Mouse (Mus musculus) right cerebral cortex, postnatal 10 days (tissue): ENCODE measurements around the gene Mdm2.
"Not testable (repeated sequence)": the region's sequence is repeated elsewhere in the genome, so short reads cannot be mapped to it uniquely, and the experiment has no call there.

ENCODE experiments used
- DNase-seq, 2 experiments: peaks; one replicate each; pipeline ENCODE4 v3.0.0; 2021; ENCODE audit warnings: low spot score in 2 of 2

Gene Mdm2

DNA sequence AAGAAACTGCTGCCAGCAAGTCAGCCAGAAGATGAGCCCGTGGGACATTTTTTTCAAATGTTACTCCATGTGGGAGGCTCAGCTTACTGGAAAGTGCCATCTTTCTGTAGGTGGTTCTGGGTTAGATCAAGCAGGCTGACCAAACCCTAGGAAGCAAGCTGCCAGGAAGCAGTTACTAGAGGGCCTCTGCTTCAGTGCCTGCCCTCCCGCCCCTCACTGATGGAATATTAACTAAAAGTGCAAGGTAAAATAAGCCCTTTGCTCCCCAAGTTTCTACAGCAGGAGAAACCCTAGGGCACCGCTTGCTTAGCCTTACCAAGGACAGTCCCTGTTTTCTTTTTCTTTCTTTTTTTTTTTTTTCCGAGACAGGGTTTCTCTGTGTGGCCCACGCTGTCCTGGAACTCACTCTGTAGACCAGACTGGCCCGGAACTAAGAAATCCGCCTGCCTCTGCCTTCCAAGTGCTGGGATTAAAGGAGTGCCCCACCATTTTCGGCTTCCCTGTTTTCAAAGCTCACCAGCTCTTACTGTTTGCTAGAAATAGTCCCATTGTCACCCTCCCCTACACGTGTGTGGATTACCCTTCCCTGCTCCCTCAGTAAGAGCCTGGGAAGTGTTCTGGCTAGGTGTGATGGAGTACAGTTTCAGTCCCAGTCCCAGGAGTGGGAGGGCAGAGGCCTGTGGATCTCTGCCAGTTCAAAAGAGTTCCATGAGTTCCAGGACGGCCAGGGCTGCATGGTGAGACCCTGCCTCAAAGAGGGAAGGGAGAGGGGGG lies 37.9 kb upstream of the Mdm2 start:
- DNase-seq: no peak

DNA sequence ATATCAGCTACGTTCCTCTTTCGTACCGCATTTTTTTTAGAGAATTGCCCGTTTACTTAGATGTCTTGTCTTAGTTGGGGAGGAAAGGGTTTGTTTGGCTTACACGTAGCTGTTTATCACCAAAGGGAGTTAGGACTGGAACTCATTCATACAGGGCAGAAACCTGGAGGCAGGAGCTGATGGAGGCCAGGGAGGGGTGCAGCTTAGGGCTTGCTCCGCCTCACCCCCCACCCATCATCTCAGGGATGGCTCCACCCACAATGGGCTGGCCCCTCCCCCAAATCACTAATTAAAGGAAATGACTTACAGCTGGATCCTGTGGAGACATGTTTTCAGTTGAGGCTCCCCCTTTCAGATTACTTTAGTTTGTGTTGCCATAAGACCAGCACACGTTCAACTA lies 37.2 kb upstream of the Mdm2 start:
- DNase-seq: no peak

DNA sequence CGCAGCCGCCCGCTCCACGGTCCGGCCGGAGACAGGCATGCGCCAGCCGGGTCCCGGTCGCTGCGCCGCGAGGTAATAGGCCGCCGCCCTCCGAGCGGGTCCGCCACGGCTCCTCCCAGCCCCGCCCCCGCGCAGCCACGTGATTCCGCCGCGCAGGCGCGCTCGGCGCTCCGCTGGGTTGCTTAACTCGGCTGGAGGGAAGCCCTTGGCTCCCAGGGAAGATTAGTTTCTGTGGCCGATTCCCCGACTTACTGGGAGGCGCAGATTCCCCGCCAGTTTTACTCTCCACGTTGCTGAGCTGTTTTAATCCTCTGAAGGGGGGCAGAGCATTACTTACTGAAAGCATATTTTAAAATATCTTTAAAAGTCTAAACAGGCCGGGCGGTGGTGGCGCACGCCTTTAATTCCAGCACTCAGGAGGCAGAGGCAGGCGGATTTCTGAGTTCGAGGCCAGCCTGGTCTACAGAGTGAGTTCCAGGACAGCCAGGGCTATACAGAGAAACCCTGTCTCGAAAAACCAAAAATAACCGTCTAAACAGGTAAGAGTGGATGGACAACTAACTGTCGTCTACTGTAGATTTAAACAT lies 35.8 kb upstream of the Mdm2 start, which contains the start of gene Slc35e3:
Gene Slc35e3 (minus strand): TSS at position 69 of the 587 bp plus-strand sequence.
- peak; percentile 95 to 97 for DNase-seq

DNA sequence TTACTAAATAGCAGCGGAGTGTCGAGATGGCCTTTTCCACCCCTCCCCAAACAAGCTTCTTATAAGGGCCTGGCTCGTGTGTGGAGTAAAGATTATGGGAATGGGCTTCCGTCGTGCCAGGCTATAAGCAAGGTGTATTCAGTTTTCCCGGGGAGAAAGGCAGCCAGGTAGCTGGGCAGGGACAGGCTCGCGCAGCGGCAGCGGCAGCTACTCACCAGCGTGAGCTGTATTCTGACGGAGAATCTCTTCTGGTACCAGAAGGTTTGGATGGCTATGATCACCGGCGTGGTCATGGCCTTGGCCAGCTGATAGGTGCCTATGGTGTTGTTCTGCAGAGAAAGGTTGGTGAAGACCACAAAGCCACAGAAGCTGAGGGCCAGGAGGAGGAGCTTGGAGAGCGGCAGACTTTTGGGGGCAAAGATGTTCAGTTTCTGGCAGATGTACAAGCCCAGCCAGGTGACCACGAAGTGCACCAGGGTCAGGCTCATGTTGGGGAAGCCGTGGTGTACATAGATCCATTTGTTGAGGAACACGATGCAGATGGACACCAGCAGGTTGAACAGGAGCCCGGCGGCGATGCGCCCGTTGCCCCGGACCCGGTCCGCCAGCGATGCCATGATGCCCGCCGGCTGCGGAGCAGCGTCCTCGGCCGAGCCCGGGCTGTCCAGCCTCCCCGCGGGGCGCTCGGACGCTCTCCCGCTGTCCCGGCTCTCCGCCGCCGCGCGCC lies 35.2 kb upstream of the Mdm2 start:
- DNase-seq: not testable (repeated sequence)

DNA sequence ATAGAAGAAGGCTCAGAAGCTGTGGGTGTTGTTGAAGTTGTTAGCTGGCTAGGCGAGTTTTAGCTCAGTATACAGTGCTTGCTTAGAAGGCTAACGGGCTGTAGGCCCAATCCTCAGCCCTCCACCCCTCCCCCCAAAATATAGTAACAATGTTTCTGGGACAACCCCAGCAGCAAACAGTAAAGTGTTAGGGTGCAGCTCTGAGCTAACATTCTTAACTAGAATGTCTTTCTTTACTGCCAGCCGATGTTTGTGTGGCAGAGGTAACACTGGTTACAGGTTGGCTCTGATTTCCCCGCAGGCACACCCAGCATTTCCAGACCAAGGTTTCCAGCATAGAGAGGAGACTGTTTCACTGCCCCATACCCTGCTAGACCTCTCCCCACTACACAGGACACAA lies 33.4 kb upstream of the Mdm2 start:
- DNase-seq: no peak

DNA sequence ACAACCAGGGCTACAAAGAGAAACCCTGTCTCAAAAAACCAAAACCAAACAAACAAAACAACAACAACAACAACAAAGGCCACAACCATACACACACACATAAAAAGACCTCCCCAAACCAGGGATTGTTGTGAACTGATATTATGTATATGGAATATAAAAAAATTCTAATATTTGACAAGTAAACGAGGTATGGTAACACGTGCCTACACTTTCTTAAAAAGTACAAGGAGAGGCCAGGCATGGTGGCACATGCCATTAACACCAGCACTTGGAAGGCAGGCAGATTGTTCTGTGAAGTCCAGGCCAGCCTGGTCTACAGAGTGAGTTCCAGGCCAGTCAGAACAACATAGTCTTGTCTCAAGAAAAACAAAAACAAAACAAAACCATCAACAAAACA lies 32.6 kb upstream of the Mdm2 start:
- no peak for DNase-seq

DNA sequence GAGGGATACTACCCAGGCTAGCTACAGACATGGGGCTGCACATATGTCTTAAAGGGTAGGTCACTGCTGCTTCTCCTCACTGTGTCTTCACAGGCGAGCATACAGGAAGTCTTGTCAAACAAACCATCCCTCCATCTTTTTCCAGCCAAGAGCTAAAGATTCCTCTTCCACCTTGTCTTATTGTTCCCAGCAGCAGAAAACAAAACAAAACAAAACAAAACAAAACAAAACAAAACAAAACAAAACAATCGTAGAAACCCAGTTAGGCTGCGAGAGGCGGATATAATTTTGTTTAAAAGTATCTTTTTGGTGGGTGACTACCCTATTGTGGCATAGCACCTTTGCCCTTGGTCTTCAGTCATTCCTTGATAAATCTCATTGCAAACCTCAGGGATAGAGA lies 32.1 kb upstream of the Mdm2 start:
- no peak for DNase-seq

DNA sequence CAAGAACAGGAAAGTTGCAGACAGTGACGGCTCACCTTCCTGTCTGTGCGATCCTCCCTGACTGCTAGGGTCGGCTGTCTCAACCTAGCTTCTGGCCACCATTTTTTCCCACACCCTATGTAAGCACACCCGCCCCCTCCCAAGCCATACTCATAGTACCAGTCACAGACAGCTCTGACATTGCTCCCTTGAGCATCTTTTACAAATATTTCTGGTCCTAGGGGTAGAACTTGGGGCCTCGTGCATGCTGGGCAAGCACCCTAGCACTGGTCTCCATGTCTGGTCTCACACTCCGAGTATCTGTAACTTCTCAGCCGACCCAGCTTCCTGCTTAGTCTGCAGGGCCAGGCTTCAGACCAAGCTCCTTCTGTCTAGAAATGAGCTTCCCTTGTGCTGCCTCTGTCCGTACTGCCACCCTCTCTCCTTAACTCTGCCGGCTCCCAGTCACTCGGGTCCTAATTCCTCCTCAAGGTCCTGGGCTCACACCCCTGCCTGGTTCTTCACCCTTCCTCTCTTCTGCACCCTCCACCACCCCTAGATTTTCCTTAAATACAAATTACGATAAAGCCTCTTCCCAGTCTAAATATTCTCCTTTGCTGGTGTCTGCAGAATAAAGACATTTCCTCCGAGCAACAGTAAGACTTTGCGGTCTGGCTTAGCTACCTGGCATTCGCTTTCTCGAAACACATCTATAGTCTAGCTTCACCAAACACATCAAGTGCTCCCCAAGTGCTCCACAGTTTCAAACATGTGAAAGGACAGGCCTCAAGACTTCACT lies 31.3 kb upstream of the Mdm2 start:
- DNase-seq: no peak

DNA sequence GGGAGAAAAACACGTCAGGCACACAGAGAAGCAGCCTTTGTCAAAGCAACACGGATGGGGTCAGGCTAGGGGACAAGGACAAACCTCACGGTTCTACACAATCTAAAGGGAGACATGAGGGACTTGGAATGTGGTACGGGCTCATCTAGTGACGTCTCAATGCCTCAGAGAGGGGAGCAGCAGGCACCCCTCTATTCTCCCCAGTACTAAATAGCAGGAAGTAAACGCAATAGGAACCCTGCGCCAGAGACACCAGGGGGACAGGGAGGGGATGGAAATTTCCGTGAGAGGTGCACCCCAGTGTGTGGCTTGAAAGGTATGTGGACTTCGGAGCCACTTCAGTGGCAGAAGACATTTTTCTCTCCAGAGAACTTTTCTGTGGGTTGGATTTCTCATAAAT lies 30.4 kb upstream of the Mdm2 start:
- no peak for DNase-seq

DNA sequence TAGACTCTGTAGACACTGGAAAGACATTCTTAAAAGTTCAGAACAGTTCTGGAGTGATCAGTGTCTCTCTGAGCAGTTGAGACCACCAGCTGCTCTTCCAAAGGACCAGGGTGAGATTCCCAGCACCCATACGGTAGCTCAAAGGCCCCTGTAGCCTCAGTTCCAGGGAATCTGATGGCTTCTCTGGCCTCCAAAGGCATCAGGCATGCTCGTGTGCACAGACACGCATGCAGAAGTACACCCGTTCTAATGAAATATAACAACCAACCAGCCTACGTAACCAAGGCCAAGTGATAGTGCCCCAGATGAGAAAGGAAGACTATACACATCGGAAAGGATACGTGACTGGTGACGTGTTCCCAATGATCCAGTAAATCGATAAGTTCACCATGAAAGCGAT lies 29.6 kb upstream of the Mdm2 start:
- DNase-seq: no peak

DNA sequence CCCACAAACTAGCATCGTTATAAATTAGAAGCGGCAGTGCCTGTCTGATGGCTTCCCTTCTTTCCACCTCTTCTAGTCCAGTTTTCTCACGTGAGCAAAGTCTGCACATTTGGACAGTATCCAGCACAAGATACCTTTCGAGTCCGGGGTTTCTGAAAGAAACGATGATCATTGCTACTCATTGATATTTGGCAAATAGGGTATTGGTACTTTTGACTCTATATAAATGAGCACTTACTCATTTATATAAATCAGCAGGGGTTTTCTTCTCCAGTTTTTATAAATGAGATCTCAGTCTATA lies 29.0 kb upstream of the Mdm2 start:
- DNase-seq: no peak

DNA sequence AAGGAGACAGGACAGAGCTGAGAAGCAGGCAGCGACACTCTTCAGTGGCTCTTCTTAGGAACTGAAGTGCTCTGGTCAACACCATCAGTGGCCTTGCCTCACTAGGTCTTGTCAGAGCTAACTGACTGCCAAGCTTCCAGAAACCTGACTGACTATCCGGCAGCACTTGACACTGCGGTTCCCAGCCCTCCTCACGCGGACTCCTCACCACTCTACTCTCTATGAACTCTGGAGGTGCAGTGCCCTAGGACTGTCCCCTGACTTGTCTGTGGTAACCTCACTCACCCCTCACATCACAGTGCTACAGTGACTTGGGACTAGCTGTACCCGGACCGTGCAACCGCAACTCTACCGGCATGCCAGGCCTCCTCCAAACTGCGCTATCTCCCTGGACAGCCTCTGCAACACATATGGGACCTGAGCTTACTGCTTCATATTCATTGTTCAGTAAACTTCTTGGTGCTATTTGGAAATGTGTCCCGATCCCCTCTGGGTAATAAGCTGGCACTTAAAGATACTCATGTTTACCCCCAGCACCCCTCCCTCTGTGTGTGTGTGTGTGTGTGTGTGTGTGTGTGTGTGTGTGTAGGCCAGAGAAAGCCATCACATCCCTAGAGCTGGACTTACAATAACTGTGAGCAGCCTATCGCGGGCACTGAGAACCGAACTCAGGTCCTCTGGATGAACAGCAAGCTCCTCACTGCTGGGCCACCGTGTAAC lies 28.5 kb upstream of the Mdm2 start:
- DNase-seq: no peak

DNA sequence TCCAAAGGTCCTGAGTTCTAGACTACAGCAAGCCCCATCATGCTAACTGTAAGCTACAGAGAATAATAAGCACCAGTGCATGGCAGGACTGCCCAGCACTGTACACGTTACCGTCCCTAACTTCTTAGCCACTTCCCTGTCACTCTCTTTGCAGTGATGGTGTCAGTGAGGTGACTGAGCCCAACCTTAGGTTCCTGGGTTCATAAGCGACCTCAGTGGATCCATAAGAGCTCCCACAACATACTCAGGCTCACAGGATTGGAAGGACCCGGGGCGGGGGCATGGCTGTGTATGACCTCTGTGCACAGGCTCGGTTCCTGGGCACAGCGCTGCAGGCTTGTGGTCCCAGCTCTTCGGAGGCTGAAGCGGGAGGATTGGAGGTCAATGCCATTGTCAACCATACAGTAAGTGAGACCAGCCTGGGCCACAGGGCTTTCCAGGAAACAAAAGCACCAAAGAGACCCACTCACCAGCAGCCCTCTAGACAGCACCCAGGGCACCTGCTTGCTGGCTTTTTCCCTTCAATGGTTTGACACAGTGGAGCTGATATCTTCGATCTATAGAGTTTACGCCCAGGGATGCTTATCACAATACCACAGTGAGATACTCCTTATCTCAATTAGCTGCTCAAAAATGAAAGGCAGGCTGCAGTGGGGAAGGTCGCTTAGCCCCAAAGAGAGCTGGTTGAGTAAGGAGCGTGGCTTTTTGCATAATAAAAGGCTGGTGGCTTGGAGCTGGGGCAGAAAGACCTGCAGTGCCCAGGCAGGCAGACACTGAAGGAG lies 27.8 kb upstream of the Mdm2 start:
- DNase-seq: no peak

DNA sequence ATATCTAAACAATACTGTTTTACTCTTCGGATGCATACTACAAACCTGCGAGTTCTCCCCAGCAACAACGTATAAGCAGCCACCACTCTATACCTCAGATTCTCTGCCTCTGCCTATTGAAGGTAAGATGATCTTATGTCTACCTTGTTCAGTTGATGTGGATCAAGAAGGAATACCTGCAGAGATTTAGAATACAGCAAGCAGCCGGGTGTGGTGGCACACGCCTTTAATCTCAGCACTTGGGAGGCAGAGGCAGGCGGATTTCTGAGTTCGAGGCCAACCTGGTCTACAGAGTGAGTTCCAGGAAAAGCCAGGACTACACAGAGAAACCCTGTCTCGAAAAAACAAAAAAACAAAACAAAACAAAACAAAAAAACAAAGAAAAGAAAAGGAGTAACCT lies 26.9 kb upstream of the Mdm2 start:
- DNase-seq: not testable (repeated sequence)

DNA sequence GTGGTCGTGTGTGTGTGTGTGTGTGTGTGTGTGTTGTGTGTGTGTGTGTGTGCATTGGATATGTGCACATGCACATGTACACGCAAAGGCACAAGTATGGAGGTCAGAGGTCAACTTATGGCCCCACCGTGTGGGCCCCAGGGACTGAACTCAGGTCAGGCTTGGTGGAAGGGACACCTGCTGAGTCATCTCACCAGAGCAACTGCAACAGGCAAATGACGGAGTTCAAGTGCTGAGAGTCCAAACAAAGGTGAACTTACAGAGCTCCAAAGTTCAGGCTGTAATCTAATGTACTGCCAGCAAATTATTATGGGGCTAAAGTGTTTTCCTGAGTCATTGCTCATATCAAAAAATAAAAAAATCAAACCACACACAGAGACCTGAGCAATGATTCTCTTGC lies 26.5 kb upstream of the Mdm2 start:
- no peak for DNase-seq

DNA sequence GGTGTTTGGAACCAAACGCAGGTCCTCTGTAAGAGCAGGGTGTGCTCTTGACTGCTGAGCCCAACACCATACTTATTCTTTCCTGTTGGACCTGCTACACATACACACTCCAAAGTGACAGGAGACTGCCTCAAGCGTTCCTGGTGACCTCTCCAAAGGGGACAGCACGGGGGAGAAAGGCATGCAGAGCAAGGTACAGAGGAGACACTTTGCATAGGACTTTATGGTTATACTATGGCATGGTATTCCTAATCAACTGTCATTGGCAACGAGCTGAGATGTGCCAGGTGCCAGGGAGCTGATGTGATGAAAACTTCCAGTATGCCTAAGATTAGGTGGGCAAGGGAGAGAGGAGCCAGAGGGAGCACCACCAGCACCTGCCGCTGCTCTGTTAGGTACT lies 26.0 kb upstream of the Mdm2 start:
- no peak for DNase-seq

DNA sequence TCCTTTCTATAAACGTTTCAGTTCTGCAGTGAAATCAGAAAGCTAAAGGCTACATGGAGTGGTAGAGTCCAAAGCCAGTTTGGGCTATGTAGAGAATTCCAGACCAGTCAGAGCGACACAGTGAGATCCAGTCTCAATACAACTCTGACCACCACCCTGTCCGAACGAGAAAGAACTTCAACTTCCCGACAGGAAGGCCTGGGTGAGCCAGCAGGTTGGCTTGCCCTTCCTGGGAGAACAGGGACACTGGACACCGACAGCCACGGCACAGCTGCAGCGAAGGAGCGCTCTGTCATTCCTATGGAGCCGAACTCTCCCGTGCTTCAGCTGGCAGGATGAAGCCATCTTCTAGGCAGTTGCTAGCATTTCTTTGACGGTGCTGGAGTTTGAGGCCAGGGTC lies 24.8 kb upstream of the Mdm2 start:
- DNase-seq: not testable (repeated sequence)

DNA sequence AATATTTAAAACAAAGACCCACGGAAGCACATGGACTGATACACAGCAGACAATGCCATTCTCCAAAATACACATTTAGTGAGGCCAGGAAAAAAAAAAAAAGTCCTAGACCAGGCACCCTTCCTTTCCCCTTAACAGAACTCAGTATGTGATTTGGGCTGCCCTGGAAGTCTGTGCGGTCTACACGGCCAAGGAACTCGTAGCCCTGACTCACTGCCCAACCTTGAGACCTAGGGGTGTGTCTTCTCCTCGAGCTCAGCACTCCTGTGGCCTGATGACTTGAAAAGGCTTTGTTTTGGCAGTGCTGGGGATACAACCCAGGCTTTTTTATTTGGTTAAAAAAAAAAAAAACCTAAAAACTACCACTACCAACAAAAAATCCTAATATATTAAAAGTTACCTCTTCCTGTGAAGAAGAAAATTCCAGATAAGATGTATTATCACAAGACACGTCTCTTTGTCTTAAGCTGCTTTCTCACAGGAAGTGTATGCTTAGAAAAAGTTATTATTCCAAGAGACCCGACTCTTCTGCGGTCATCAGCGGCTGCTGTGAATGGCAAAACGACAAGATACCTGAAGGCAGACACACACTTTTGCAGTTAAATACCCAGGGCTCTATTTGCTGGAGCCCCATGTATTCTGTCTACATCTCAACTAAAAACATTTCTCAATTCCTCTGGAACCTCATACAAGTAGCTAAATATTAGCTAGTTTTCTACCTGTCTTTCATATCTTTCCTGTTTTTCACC lies 23.7 kb upstream of the Mdm2 start:
- DNase-seq: not testable (repeated sequence)

DNA sequence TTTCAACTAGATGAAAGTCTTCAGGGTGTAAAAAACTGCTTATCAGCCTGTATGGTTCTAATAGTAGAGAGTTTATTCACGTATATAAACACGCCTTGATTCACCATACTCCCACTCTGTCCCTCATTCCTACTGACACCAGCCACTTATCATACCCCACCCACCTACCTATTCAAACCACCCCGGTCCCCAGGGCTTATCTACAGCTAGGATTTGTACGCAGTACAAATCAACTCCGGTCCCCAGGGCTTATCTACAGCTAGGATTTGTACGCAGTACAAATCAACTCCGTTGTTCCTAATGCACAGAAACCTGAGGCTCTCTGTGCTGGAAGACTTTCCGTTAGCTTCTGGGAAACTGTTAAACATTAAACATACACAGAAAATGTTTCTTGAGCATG lies 23.1 kb upstream of the Mdm2 start:
- not testable (repeated sequence) for DNase-seq

DNA sequence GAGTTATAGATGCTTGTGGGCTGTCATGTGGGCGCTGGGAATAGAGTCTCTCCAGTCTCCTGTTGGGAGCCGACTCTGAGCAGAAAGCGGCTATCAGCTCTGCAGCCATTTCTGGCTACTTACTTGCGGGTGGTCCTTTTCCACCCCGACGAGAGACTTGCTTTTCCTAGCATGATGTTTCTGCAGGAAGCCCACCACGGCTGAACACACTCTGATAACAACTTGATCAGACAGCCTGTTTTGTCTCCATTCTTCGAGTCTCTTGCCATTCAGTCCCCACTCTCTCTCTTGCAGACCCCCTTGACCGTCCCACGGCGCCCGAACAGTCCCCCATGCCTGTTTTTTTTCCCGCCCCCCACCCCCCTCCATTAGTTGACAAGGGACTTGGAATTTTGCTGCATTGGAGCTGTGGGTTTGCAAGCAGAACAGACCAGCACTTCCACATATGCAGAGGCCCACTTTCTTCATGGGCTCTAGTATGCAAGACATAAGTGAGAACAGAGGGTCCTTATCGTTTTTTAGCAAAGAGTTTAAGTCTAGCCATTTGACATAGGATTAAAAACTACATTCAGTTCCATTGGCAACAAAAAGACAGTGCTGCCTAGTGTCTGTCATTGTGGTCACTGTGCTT lies 22.5 kb upstream of the Mdm2 start:
- DNase-seq: no peak
